Mouse (Mus musculus): Measurements from ENCODE around the gene Fam114a2. TPM values are rescaled to one million over a fixed set of nuclear protein-coding genes. Genes with fewer than 3 reads are reported as not detected.
A peak's percentile ranks its signal among the peaks of the same experiment; 100 is the strongest.
"Not testable (repeated sequence)": the region's sequence is repeated elsewhere in the genome, so short reads cannot be mapped to it uniquely, and the experiment has no call there.

Gene Fam114a2
- total RNA-seq (2017), result 33.8 to 60.8 TPM (median 36.3 TPM) in 3 replicates

GRCm38 (mm10) chr11:57518091-57518750, at the start of gene Fam114a2, which contains the start of gene Mfap3:
Gene Fam114a2 (minus strand): TSS chr11:57518617.
Gene Mfap3 (plus strand): TSS chr11:57518664.
- peak; percentile 94 for ATAC-seq (replicated peaks; ENCODE audit: insufficient number of reproducible peaks, low FRiP score, low TSS enrichment, poor library complexity, severe bottlenecking)

- ATAC-seq (replicated peaks; ENCODE audit: insufficient number of reproducible peaks, low FRiP score, low TSS enrichment, poor library complexity, severe bottlenecking), result no peak
Observed at GRCm38 (mm10) chr11:57566091-57567035, 47.9 kb upstream of the Fam114a2 start.

GRCm38 (mm10) chr11:57564564-57564963, 46.1 kb upstream of the Fam114a2 start:
- ATAC-seq (replicated peaks; ENCODE audit: insufficient number of reproducible peaks, low FRiP score, low TSS enrichment, poor library complexity, severe bottlenecking), result no peak

GRCm38 (mm10) chr11:57557936-57558335, 39.5 kb upstream of the Fam114a2 start:
- not testable (repeated sequence) for ATAC-seq (replicated peaks; ENCODE audit: insufficient number of reproducible peaks, low FRiP score, low TSS enrichment, poor library complexity, severe bottlenecking)

GRCm38 (mm10) chr11:57553015-57553780, 34.8 kb upstream of the Fam114a2 start:
- no peak for ATAC-seq (replicated peaks; ENCODE audit: insufficient number of reproducible peaks, low FRiP score, low TSS enrichment, poor library complexity, severe bottlenecking)

- ATAC-seq (replicated peaks; ENCODE audit: insufficient number of reproducible peaks, low FRiP score, low TSS enrichment, poor library complexity, severe bottlenecking), result no peak
Observed at GRCm38 (mm10) chr11:57551016-57551415, 32.6 kb upstream of the Fam114a2 start.

- ATAC-seq (replicated peaks; ENCODE audit: insufficient number of reproducible peaks, low FRiP score, low TSS enrichment, poor library complexity, severe bottlenecking), result no peak
Observed at GRCm38 (mm10) chr11:57550230-57550629, 31.8 kb upstream of the Fam114a2 start.

GRCm38 (mm10) chr11:57548618-57549550, 30.5 kb upstream of the Fam114a2 start:
- peak; percentile 76 for ATAC-seq (replicated peaks; ENCODE audit: insufficient number of reproducible peaks, low FRiP score, low TSS enrichment, poor library complexity, severe bottlenecking)

- ATAC-seq (replicated peaks; ENCODE audit: insufficient number of reproducible peaks, low FRiP score, low TSS enrichment, poor library complexity, severe bottlenecking), result no peak
Observed at GRCm38 (mm10) chr11:57540681-57541080, 22.3 kb upstream of the Fam114a2 start.

GRCm38 (mm10) chr11:57539841-57540418, 21.5 kb upstream of the Fam114a2 start:
- ATAC-seq (replicated peaks; ENCODE audit: insufficient number of reproducible peaks, low FRiP score, low TSS enrichment, poor library complexity, severe bottlenecking), result no peak

- no peak for ATAC-seq (replicated peaks; ENCODE audit: insufficient number of reproducible peaks, low FRiP score, low TSS enrichment, poor library complexity, severe bottlenecking)
Observed at GRCm38 (mm10) chr11:57535912-57536311, 17.5 kb upstream of the Fam114a2 start.

- no peak for ATAC-seq (replicated peaks; ENCODE audit: insufficient number of reproducible peaks, low FRiP score, low TSS enrichment, poor library complexity, severe bottlenecking)
Observed at GRCm38 (mm10) chr11:57532306-57532705, 13.9 kb upstream of the Fam114a2 start.

GRCm38 (mm10) chr11:57531300-57531950, 13.0 kb upstream of the Fam114a2 start:
- ATAC-seq (replicated peaks; ENCODE audit: insufficient number of reproducible peaks, low FRiP score, low TSS enrichment, poor library complexity, severe bottlenecking), result no peak

GRCm38 (mm10) chr11:57529111-57529510, 10.7 kb upstream of the Fam114a2 start:
- ATAC-seq (replicated peaks; ENCODE audit: insufficient number of reproducible peaks, low FRiP score, low TSS enrichment, poor library complexity, severe bottlenecking), result no peak

GRCm38 (mm10) chr11:57527506-57527905, 9.1 kb upstream of the Fam114a2 start:
- no peak for ATAC-seq (replicated peaks; ENCODE audit: insufficient number of reproducible peaks, low FRiP score, low TSS enrichment, poor library complexity, severe bottlenecking)

- ATAC-seq (replicated peaks; ENCODE audit: insufficient number of reproducible peaks, low FRiP score, low TSS enrichment, poor library complexity, severe bottlenecking), result no peak
Observed at GRCm38 (mm10) chr11:57525900-57526299, 7.5 kb upstream of the Fam114a2 start.

GRCm38 (mm10) chr11:57524597-57524996, 6.2 kb upstream of the Fam114a2 start:
- ATAC-seq (replicated peaks; ENCODE audit: insufficient number of reproducible peaks, low FRiP score, low TSS enrichment, poor library complexity, severe bottlenecking), result no peak

Measured in monocyte, adult 5-6 weeks (primary cell).